ENCODE assay signal across 8 mouse cellular contexts in the genomic region with DNA sequence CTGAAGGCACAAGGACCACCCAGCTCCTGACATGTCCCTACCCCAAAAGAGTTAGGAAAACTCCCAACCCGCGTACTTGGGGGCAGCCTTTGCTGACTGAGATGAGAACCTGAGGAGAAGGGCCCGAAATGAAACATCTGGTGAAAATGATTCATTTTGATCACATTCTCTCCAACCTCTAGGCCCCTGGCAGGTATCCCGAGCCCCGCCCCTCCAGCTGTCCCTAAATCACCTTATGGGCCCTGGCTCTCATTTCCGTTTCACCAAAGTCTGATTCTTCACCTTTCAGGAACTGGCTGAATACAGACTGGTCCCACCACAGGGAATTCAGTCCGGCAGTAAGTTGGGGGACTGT. TPM values are rescaled to one million over a fixed set of nuclear protein-coding genes. Genes with fewer than 3 reads are reported as not detected.
DNase-seq lines count a peak whose midpoint lies in the region; ATAC-seq and TF ChIP-seq lines count a peak whose summit lies in the region.

No protein-coding gene starts in this region.

- TF ChIP-seq CTCF in kidney, postnatal 0 days (IDR thresholded peaks at IDR 0.05; ENCODE audit: low read depth) = no peak

- H3K4me2 ChIP-seq in kidney, postnatal 0 days (ENCODE audit: low read length) = peak overlapping the region; percentile 74
- H3K4me2 ChIP-seq in embryonic facial prominence, embryonic 12.5 days (replicated peaks) = peak overlapping the region; percentile 42
- peak overlapping the region; percentile 56 for H3K4me2 ChIP-seq in hindbrain, embryonic 13.5 days
- peak overlapping the region; percentile 54 for H3K4me2 ChIP-seq in midbrain, embryonic 15.5 days

- H3K4me1 ChIP-seq in kidney, postnatal 0 days (replicated peaks; ENCODE audit: insufficient read depth, low read length) = 0 out of 2 replicates have a peak, but pooled peaks cover 9% of the 10 kb centered on the region
- peaks cover 9% of the 10 kb centered on the region; the same call in 1 of the 2 replicates for H3K4me1 ChIP-seq in embryonic facial prominence, embryonic 12.5 days
- H3K4me1 ChIP-seq in hindbrain, embryonic 13.5 days (replicated peaks) = peaks cover 12% of the 10 kb centered on the region
- H3K4me1 ChIP-seq in midbrain, embryonic 15.5 days = peaks cover 9% of the 10 kb centered on the region; the same call in 1 of the 2 replicates

- H3K27ac ChIP-seq in kidney, postnatal 0 days = no peak overlapping the region
- no peak overlapping the region for H3K27ac ChIP-seq in embryonic facial prominence, embryonic 12.5 days
- H3K27ac ChIP-seq in hindbrain, embryonic 13.5 days = peak overlapping the region; percentile 71; the same call in 1 of the 2 replicates
- no peak overlapping the region for H3K27ac ChIP-seq in midbrain, embryonic 15.5 days

- peak overlapping the region; percentile 41; the same call in 1 of the 2 replicates for H3K9ac ChIP-seq in kidney, postnatal 0 days (ENCODE audit: low read depth, low read length)
- no peak overlapping the region for H3K9ac ChIP-seq in embryonic facial prominence, embryonic 12.5 days
- H3K9ac ChIP-seq in hindbrain, embryonic 13.5 days = no peak overlapping the region; the same call in 1 of the 2 replicates
- H3K9ac ChIP-seq in midbrain, embryonic 15.5 days = no peak overlapping the region

- H3K9me3 ChIP-seq in kidney, postnatal 0 days (replicated peaks; ENCODE audit: low read length) = no peaks in the 10 kb centered on the region
- no peaks in the 10 kb centered on the region for H3K9me3 ChIP-seq in embryonic facial prominence, embryonic 12.5 days
- H3K9me3 ChIP-seq in hindbrain, embryonic 13.5 days = no peaks in the 10 kb centered on the region
- H3K9me3 ChIP-seq in midbrain, embryonic 15.5 days = no peaks in the 10 kb centered on the region

- 25% methylated on average over 7 of the region's 7 CpGs for WGBS in kidney, postnatal 0 days
- WGBS in embryonic facial prominence, embryonic 12.5 days = 14% methylated on average over 7 of the region's 7 CpGs
- 24% methylated on average over 7 of the region's 7 CpGs for WGBS in hindbrain, embryonic 13.5 days
- WGBS in midbrain, embryonic 15.5 days = 29% methylated on average over 7 of the region's 7 CpGs

- H3K36me3 ChIP-seq in kidney, postnatal 0 days (ENCODE audit: insufficient read depth, low read length) = no peaks in the 10 kb centered on the region
- no peaks in the 10 kb centered on the region for H3K36me3 ChIP-seq in embryonic facial prominence, embryonic 12.5 days
- no peaks in the 10 kb centered on the region for H3K36me3 ChIP-seq in hindbrain, embryonic 13.5 days
- no peaks in the 10 kb centered on the region for H3K36me3 ChIP-seq in midbrain, embryonic 15.5 days (replicated peaks)

- no peak for DNase-seq in kidney, postnatal 0 days (ENCODE audit: low spot score)
- no peak for DNase-seq in kidney, adult 8-10 months
- no peak for DNase-seq in frontal cortex, postnatal 14 days (ENCODE audit: low spot score in 2 of 2)
- DNase-seq in thymus, postnatal 0 days (ENCODE audit: low spot score) = no peak
- DNase-seq in layer of hippocampus, postnatal 25 days (ENCODE audit: extremely low spot score in 1 of 2, low spot score in 1 of 2) = no peak

- ATAC-seq in kidney, postnatal 0 days (replicated peaks; ENCODE audit: low FRiP score, low read depth) = no peak
- no peak for ATAC-seq in embryonic facial prominence, embryonic 12.5 days (ENCODE audit: insufficient number of reproducible peaks, insufficient read depth, low FRiP score, low TSS enrichment)
- ATAC-seq in hindbrain, embryonic 13.5 days (ENCODE audit: low FRiP score) = peak; percentile 13; the same call in 1 of the 2 replicates
- ATAC-seq in midbrain, embryonic 15.5 days (replicated peaks) = no peak

- no peaks in the 10 kb centered on the region for H3K27me3 ChIP-seq in kidney, postnatal 0 days (ENCODE audit: insufficient read depth, low read length)
- H3K27me3 ChIP-seq in embryonic facial prominence, embryonic 12.5 days = no peaks in the 10 kb centered on the region
- 0 out of 2 replicates have a peak, but pooled peaks cover 6% of the 10 kb centered on the region for H3K27me3 ChIP-seq in hindbrain, embryonic 13.5 days
- H3K27me3 ChIP-seq in midbrain, embryonic 15.5 days (replicated peaks) = 0 out of 2 replicates have a peak, but pooled peaks cover 3% of the 10 kb centered on the region

- H3K4me3 ChIP-seq in kidney, postnatal 0 days (replicated peaks; ENCODE audit: low read depth, low read length) = peak overlapping the region; percentile 27
- H3K4me3 ChIP-seq in embryonic facial prominence, embryonic 12.5 days = peak overlapping the region; percentile 27
- H3K4me3 ChIP-seq in hindbrain, embryonic 13.5 days = peak overlapping the region; percentile 32
- H3K4me3 ChIP-seq in midbrain, embryonic 15.5 days = peak overlapping the region; percentile 19

RNA-seq across cellular contexts. Expression of gene Spns3, which starts 25.8 kb away (rescaled TPM):
- polyA plus RNA-seq in kidney, postnatal 0 days (2015; fragmentation: Nextera tagmentation; extraction: Ambion mirVana) = 0.99 and 1.1 TPM in 2 replicates
- polyA plus RNA-seq in embryonic facial prominence, embryonic 12.5 days (2016; fragmentation: Nextera tagmentation; extraction: Ambion mirVana) = not detected in 2 replicates
- 0.10 and 0.16 TPM in 2 replicates for polyA plus RNA-seq in hindbrain, embryonic 13.5 days (2015; fragmentation: Nextera tagmentation; extraction: Ambion mirVana)
- 0.04 TPM in 1 of 2 replicates, not detected in the other for polyA plus RNA-seq in midbrain, embryonic 15.5 days (2015; fragmentation: Nextera tagmentation; extraction: Ambion mirVana)
- polyA plus RNA-seq in thymus, postnatal 0 days (2015; fragmentation: Nextera tagmentation; extraction: Ambion mirVana) = 6.4 and 7.6 TPM in 2 replicates
- total RNA-seq in layer of hippocampus, postnatal 25 days (2021) = under 1 TPM; 0.15 to 0.28 TPM

RNA-seq across cellular contexts. Expression of gene Ube2g1, which starts 31.0 kb away (rescaled TPM):
- polyA plus RNA-seq in kidney, postnatal 0 days (2015; fragmentation: Nextera tagmentation; extraction: Ambion mirVana) = 61.2 and 63.4 TPM in 2 replicates
- polyA plus RNA-seq in embryonic facial prominence, embryonic 12.5 days (2016; fragmentation: Nextera tagmentation; extraction: Ambion mirVana) = 90.3 and 90.8 TPM in 2 replicates
- polyA plus RNA-seq in hindbrain, embryonic 13.5 days (2015; fragmentation: Nextera tagmentation; extraction: Ambion mirVana) = 107 and 112 TPM in 2 replicates
- 81.8 and 83.3 TPM in 2 replicates for polyA plus RNA-seq in midbrain, embryonic 15.5 days (2015; fragmentation: Nextera tagmentation; extraction: Ambion mirVana)
- 64.1 and 66.6 TPM in 2 replicates for polyA plus RNA-seq in thymus, postnatal 0 days (2015; fragmentation: Nextera tagmentation; extraction: Ambion mirVana)
- total RNA-seq in layer of hippocampus, postnatal 25 days (2021) = 10 to 100 TPM; 45.6 to 49.2 TPM
